Mouse (Mus musculus) embryonic facial prominence, embryonic 12.5 days (tissue): Measurements from ENCODE around the gene Mta2. TPM values are rescaled to one million over a fixed set of nuclear protein-coding genes. Genes with fewer than 3 reads are reported as not detected.

Source experiments
- ATAC-seq: fragments of 200-750 bp; cut with Nextera tagmentation; 2 replicates; pipeline ENCODE4 v1.8.0; 2017; ENCODE audit not compliant: insufficient number of reproducible peaks, insufficient read depth, low FRiP score, low TSS enrichment
- H3K27ac ChIP-seq: fragments of 300-500 bp; sonication (generic); 2 replicates; pipeline ENCODE4 v1.5.1; 2016; ENCODE audit warnings: mild to moderate bottlenecking
- H3K27me3 ChIP-seq: fragments of 300-500 bp; sonication (generic); 2 replicates; pipeline ENCODE4 v1.6.1; 2016; ENCODE audit warnings: mild to moderate bottlenecking, moderate library complexity
- H3K36me3 ChIP-seq: fragments of 300-500 bp; sonication (generic); 2 replicates; pipeline ENCODE4 v1.6.1; 2016; ENCODE audit warnings: mild to moderate bottlenecking
- H3K4me1 ChIP-seq: fragments of 300-500 bp; sonication (generic); 2 replicates; pipeline ENCODE4 v1.6.1; 2016
- H3K4me2 ChIP-seq: fragments of 300-500 bp; sonication (generic); replicated peaks from 2 replicates; pipeline ENCODE4 v1.6.1; 2016; ENCODE audit warnings: mild to moderate bottlenecking, moderate library complexity
- H3K4me3 ChIP-seq: fragments of 300-500 bp; sonication (generic); 2 replicates; pipeline ENCODE4 v1.5.1; 2016; ENCODE audit warnings: mild to moderate bottlenecking
- H3K9ac ChIP-seq: fragments of 300-500 bp; sonication (generic); 2 replicates; pipeline ENCODE4 v1.6.1; 2016; ENCODE audit warnings: mild to moderate bottlenecking, moderate library complexity
- H3K9me3 ChIP-seq: fragments of 300-500 bp; sonication (generic); 2 replicates; pipeline ENCODE4 v1.6.1; 2016; ENCODE audit warnings: mild to moderate bottlenecking, moderate library complexity
- WGBS: fragments of 180-500 bp; shearing (Covaris S2); methylation state at CpG from one replicate; pipeline ENCODE4 v1.1.7; 2016; 5-methylcytosine and 5-hydroxymethylcytosine counted together
- polyA plus RNA-seq: library from polyadenylated mRNA; unstranded; fragments of >200 nt; fragmentation: Nextera tagmentation; extraction: Ambion mirVana; gene quantifications from 2 replicates; pipeline ENCODE4 v1.2.1, GENCODE M21; 2016

The Mta2 gene
- polyA plus RNA-seq, 1 experiment from 2014 or later, result 202 TPM

DNA sequence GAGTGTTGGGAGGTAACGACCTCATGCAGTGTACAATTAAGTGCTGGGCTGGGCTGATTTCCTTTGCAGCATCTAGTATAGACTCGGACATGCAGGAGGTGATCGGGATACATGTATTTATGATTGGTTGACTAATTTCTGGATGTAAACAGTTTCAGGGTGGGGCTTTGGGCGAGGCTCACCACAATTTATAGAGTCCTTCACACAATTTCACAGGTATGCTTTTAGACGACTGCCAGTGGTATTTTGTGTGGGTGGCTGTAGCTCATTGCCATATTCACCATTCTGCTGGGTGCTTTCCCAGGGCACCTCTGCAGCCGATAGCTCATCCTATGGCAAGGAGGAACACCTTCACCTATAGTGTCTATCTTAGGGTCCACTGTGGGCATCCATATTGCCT, 56.9 kb downstream of the Mta2 start:
- no peak overlapping the region for H3K9ac ChIP-seq
- WGBS, result 88% methylated on average over 6 of the region's 6 CpGs
- H3K9me3 ChIP-seq, result no peaks in the 10 kb centered on the region
- no peak for ATAC-seq
- no peak overlapping the region for H3K4me3 ChIP-seq
- peaks cover 41% of the 10 kb centered on the region for H3K36me3 ChIP-seq
- peaks cover 23% of the 10 kb centered on the region for H3K4me1 ChIP-seq
- H3K27me3 ChIP-seq, result no peaks in the 10 kb centered on the region
- no peak overlapping the region for H3K27ac ChIP-seq
- H3K4me2 ChIP-seq, result no peak overlapping the region

DNA sequence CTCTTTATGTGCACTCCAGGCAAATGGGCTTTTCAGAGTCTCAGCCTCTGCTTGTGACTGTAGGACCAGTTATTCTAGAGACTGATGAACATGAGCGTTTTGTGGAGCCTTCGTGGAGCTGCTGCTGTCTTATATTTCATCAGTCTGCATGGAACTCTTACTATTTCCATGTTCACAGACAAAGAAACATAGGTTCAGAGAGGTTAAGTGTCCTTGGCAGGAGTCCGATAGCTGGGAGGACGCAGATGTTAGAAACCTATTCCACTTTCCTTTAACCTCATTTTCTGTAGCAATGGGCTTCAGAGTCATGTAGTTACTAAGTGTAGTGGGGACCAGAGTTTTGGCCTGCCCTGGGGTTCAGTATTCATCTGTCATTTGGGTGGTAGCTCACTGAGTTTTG, 57.5 kb downstream of the Mta2 start:
- Histone ChIP-seq H3K4me1 (peaks cover 21% of the 10 kb centered on the region), H3K9me3 (no peaks in the 10 kb centered on the region), H3K36me3 (peaks cover 48% of the 10 kb centered on the region), H3K4me3 (no peak overlapping the region), H3K9ac (no peak overlapping the region), H3K27me3 (no peaks in the 10 kb centered on the region), H3K27ac (no peak overlapping the region), H3K4me2 (no peak overlapping the region)
- 88% methylated on average over 4 of the region's 4 CpGs for WGBS
- ATAC-seq, result no peak

Other genes with a start within 250 kb of the Mta2 start
- 119 and 122 TPM in 2 replicates for gene Slc3a2, start 218.5 kb upstream of the Mta2 start, polyA plus RNA-seq
- gene Wdr74, start 206.0 kb upstream of the Mta2 start, polyA plus RNA-seq, result 88.5 and 98.3 TPM in 2 replicates
- gene 1700092M07Rik, start 201.2 kb upstream of the Mta2 start, polyA plus RNA-seq, result 2.6 and 2.7 TPM in 2 replicates
- gene Stx5a, start 200.5 kb upstream of the Mta2 start, polyA plus RNA-seq, result 165 and 172 TPM in 2 replicates
- 218 and 221 TPM in 2 replicates for gene Nxf1, start 184.8 kb upstream of the Mta2 start, polyA plus RNA-seq
- gene Tmem223, start 170.9 kb upstream of the Mta2 start, polyA plus RNA-seq, result 202 and 221 TPM in 2 replicates
- 48.4 and 54.1 TPM in 2 replicates for gene Tmem179b, start 167.4 kb upstream of the Mta2 start, polyA plus RNA-seq
- gene Taf6l, start 155.5 kb upstream of the Mta2 start, polyA plus RNA-seq, result 39.9 and 40.4 TPM in 2 replicates
- gene Polr2g, start 143.3 kb upstream of the Mta2 start, polyA plus RNA-seq, result 166 and 170 TPM in 2 replicates
- 6.5 and 7.2 TPM in 2 replicates for gene Zbtb3, start 139.3 kb upstream of the Mta2 start, polyA plus RNA-seq
- 71.3 and 71.7 TPM in 2 replicates for gene Ttc9c, start 122.5 kb upstream of the Mta2 start, polyA plus RNA-seq
- gene Hnrnpul2, start 121.9 kb upstream of the Mta2 start, polyA plus RNA-seq, result 6.2 TPM in 2 replicates
- gene AC129217.1, start 112.1 kb upstream of the Mta2 start, polyA plus RNA-seq, result not detected in 2 replicates
- 43.0 and 47.5 TPM in 2 replicates for gene Bscl2, start 104.4 kb upstream of the Mta2 start, polyA plus RNA-seq
- gene Gng3, start 102.7 kb upstream of the Mta2 start, polyA plus RNA-seq, result 30.5 and 38.9 TPM in 2 replicates
- gene Lrrn4cl, start 91.1 kb upstream of the Mta2 start, polyA plus RNA-seq, result 0.18 and 0.77 TPM in 2 replicates
- gene Ubxn1, start 70.4 kb upstream of the Mta2 start, polyA plus RNA-seq, result 179 and 189 TPM in 2 replicates
- 66.0 and 67.6 TPM in 2 replicates for gene Uqcc3, start 61.0 kb upstream of the Mta2 start, polyA plus RNA-seq
- 82.3 and 88.4 TPM in 2 replicates for gene Lbhd1, start 58.1 kb upstream of the Mta2 start, polyA plus RNA-seq
- gene Gm49403, start 57.9 kb upstream of the Mta2 start, polyA plus RNA-seq, result not detected in 2 replicates
- gene 1810009A15Rik, start 53.0 kb upstream of the Mta2 start, polyA plus RNA-seq, result 98.0 and 107 TPM in 2 replicates
- not detected in 2 replicates for gene Gm49416, start 52.9 kb upstream of the Mta2 start, polyA plus RNA-seq
- 50.4 and 51.5 TPM in 2 replicates for gene Ints5, start 48.9 kb upstream of the Mta2 start, polyA plus RNA-seq
- gene Ganab, start 43.8 kb upstream of the Mta2 start, polyA plus RNA-seq, result 112 and 119 TPM in 2 replicates
- gene B3gat3, start 21.5 kb upstream of the Mta2 start, polyA plus RNA-seq, result 54.6 and 58.5 TPM in 2 replicates
- 2.7 and 3.0 TPM in 2 replicates for gene Rom1, start 12.5 kb upstream of the Mta2 start, polyA plus RNA-seq
- 29.0 and 29.7 TPM in 2 replicates for gene Eml3, start 12.3 kb upstream of the Mta2 start, polyA plus RNA-seq
- gene Tut1, start 12.0 kb downstream of the Mta2 start, polyA plus RNA-seq, result 35.6 and 38.1 TPM in 2 replicates
- gene Eef1g, start 25.2 kb downstream of the Mta2 start, polyA plus RNA-seq, result 471 and 477 TPM in 2 replicates
- 24.4 and 27.7 TPM in 2 replicates for gene Ahnak, start 47.4 kb downstream of the Mta2 start, polyA plus RNA-seq
- gene Scgb1a1, start 146.1 kb downstream of the Mta2 start, polyA plus RNA-seq, result not detected in 2 replicates
- gene Asrgl1, start 193.8 kb downstream of the Mta2 start, polyA plus RNA-seq, result 16.4 and 17.6 TPM in 2 replicates